Mouse (Mus musculus) liver, embryonic 15.5 days (tissue): Measurements from ENCODE around the gene Senp7. TPM values are rescaled to one million over a fixed set of nuclear protein-coding genes. Genes with fewer than 3 reads are reported as not detected.
"Not testable (repeated sequence)": the region's sequence is repeated elsewhere in the genome, so short reads cannot be mapped to it uniquely, and the experiment has no call there.

Source experiments
- ATAC-seq: fragments of 200-750 bp; cut with Nextera tagmentation; 2 replicates; pipeline ENCODE4 v1.8.0; 2017; ENCODE audit warnings: moderate number of reproducible peaks, mild to moderate bottlenecking, moderate library complexity; ENCODE audit not compliant: insufficient read depth
- H3K27ac ChIP-seq: fragments of 300-500 bp; sonication (generic); replicated peaks from 2 replicates; pipeline ENCODE4 v1.5.1; 2015; ENCODE audit warnings: mild to moderate bottlenecking, inconsistent platforms
- H3K27me3 ChIP-seq: fragments of 300-500 bp; sonication (generic); 2 replicates; pipeline ENCODE4 v1.6.1; 2015; ENCODE audit warnings: mild to moderate bottlenecking, inconsistent platforms
- H3K36me3 ChIP-seq: fragments of 300-500 bp; sonication (generic); replicated peaks from 2 replicates; pipeline ENCODE4 v1.6.1; 2015; ENCODE audit warnings: moderate library complexity, mild to moderate bottlenecking, inconsistent platforms
- H3K4me1 ChIP-seq: fragments of 300-500 bp; sonication (generic); replicated peaks from 2 replicates; pipeline ENCODE4 v1.6.1; 2015; ENCODE audit warnings: inconsistent platforms
- H3K4me2 ChIP-seq: fragments of 300-500 bp; sonication (generic); 2 replicates; pipeline ENCODE4 v1.6.1; 2015; ENCODE audit warnings: moderate library complexity, mild to moderate bottlenecking, inconsistent platforms
- H3K4me3 ChIP-seq: fragments of 300-500 bp; sonication (generic); replicated peaks from 2 replicates; pipeline ENCODE4 v1.5.1; 2015; ENCODE audit warnings: mild to moderate bottlenecking, inconsistent platforms
- H3K9ac ChIP-seq: fragments of 300-500 bp; sonication (generic); 2 replicates; pipeline ENCODE4 v1.6.1; 2015; ENCODE audit warnings: moderate library complexity, mild to moderate bottlenecking, inconsistent platforms
- H3K9me3 ChIP-seq: fragments of 300-500 bp; sonication (generic); replicated peaks from 2 replicates; pipeline ENCODE4 v1.6.1; 2016; ENCODE audit warnings: inconsistent platforms
- WGBS: fragments of 180-500 bp; shearing (Covaris S2); methylation state at CpG from one replicate; pipeline ENCODE4 v1.1.7; 2015; ENCODE audit warnings: mixed read lengths; ENCODE audit not compliant: insufficient replicate concordance; 5-methylcytosine and 5-hydroxymethylcytosine counted together
- polyA plus RNA-seq: library from polyadenylated mRNA; unstranded; fragments of >200 nt; fragmentation: Nextera tagmentation; extraction: Ambion mirVana; gene quantifications from 2 replicates; pipeline ENCODE4 v1.2.1, GENCODE M21; 2015

The Senp7 gene
- polyA plus RNA-seq, 1 experiment from 2014 or later: 18.9 TPM

GRCm38 (mm10) chr16:56068523-56069070, 20.5 kb downstream of the Senp7 start:
- ATAC-seq: no peak
- no peaks in the 10 kb centered on the region for H3K36me3 ChIP-seq
- no peak overlapping the region for H3K4me2 ChIP-seq
- no peaks in the 10 kb centered on the region for H3K9me3 ChIP-seq
- no peak overlapping the region for H3K9ac ChIP-seq
- no peaks in the 10 kb centered on the region for H3K27me3 ChIP-seq
- peak overlapping the region; percentile 61 for H3K27ac ChIP-seq
- no peak overlapping the region for H3K4me3 ChIP-seq
- 82% methylated on average over 6 of the region's 6 CpGs for WGBS
- H3K4me1 ChIP-seq: peaks cover 66% of the 10 kb centered on the region

- Histone ChIP-seq H3K4me3 (peak overlapping the region; percentile 46), H3K9ac (peak overlapping the region; percentile 64)
- WGBS: 13% methylated on average over 5 of the region's 5 CpGs
Measured at GRCm38 (mm10) chr16:56071317-56072232, 23.4 kb downstream of the Senp7 start.

GRCm38 (mm10) chr16:56072533-56072932, 24.4 kb downstream of the Senp7 start:
- Histone ChIP-seq H3K4me3 (no peak overlapping the region), H3K27ac (peak overlapping the region; percentile 99), H3K36me3 (no peaks in the 10 kb centered on the region), H3K9me3 (no peaks in the 10 kb centered on the region), H3K27me3 (no peaks in the 10 kb centered on the region), H3K9ac (peak overlapping the region; percentile 26; the same call in 1 of the 2 replicates), H3K4me1 (peaks cover 77% of the 10 kb centered on the region), H3K4me2 (peak overlapping the region; percentile 74)
- WGBS: 75% methylated on average over 6 of the region's 6 CpGs
- no peak for ATAC-seq

More at GRCm38 (mm10) chr16:56071317-56072232, 23.4 kb downstream of the Senp7 start:
- Histone ChIP-seq H3K4me2 (peak overlapping the region; percentile 74), H3K9me3 (no peaks in the 10 kb centered on the region), H3K36me3 (no peaks in the 10 kb centered on the region), H3K27me3 (no peaks in the 10 kb centered on the region), H3K4me1 (peaks cover 73% of the 10 kb centered on the region), H3K27ac (peak overlapping the region; percentile 99)
- peak; percentile 90 for ATAC-seq

- H3K36me3 ChIP-seq, H3K9me3 ChIP-seq, ATAC-seq, H3K4me3 ChIP-seq, H3K9ac ChIP-seq, H3K27me3 ChIP-seq: not testable (repeated sequence)
- WGBS: 90% methylated on average over 6 of the region's 6 CpGs
- Histone ChIP-seq H3K27ac (peak overlapping the region; percentile 99), H3K4me1 (peaks cover 71% of the 10 kb centered on the region), H3K4me2 (peak overlapping the region; percentile 74; the same call in 1 of the 2 replicates)
Measured at GRCm38 (mm10) chr16:56073150-56073549, 25.0 kb downstream of the Senp7 start.

GRCm38 (mm10) chr16:56074122-56074521, 26.0 kb downstream of the Senp7 start:
- H3K9ac ChIP-seq: peak overlapping the region; percentile 95; the same call in 1 of the 2 replicates
- no peak overlapping the region for H3K4me3 ChIP-seq
- H3K27ac ChIP-seq: peak overlapping the region; percentile 99
- ATAC-seq: 0 out of 2 replicates have a peak, but pooled peaks have one; percentile 3
- H3K4me1 ChIP-seq: peaks cover 61% of the 10 kb centered on the region
- H3K36me3 ChIP-seq: peaks cover 5% of the 10 kb centered on the region; the same call in 1 of the 2 replicates
- no peaks in the 10 kb centered on the region for H3K27me3 ChIP-seq
- H3K9me3 ChIP-seq: no peaks in the 10 kb centered on the region
- WGBS: 30% methylated on average over 1 of the region's 1 CpGs
- peak overlapping the region; percentile 68 for H3K4me2 ChIP-seq

- H3K9me3 ChIP-seq: no peaks in the 10 kb centered on the region
- H3K4me1 ChIP-seq: peaks cover 58% of the 10 kb centered on the region
- peak overlapping the region; percentile 99 for H3K27ac ChIP-seq
Measured at GRCm38 (mm10) chr16:56074565-56074964, 26.4 kb downstream of the Senp7 start.

GRCm38 (mm10) chr16:56075222-56076111, 27.3 kb downstream of the Senp7 start:
- Histone ChIP-seq H3K9me3 (no peaks in the 10 kb centered on the region), H3K4me3 (peak overlapping the region; percentile 94), H3K36me3 (peaks cover 5% of the 10 kb centered on the region; the same call in 1 of the 2 replicates), H3K4me1 (peaks cover 52% of the 10 kb centered on the region), H3K9ac (peak overlapping the region; percentile 95), H3K4me2 (peak overlapping the region; percentile 68), H3K27ac (peak overlapping the region; percentile 99), H3K27me3 (no peaks in the 10 kb centered on the region)
- peak; percentile 51 for ATAC-seq
- WGBS: under 1% methylated on average over 55 of the region's 66 CpGs

More at GRCm38 (mm10) chr16:56074565-56074964, 26.4 kb downstream of the Senp7 start:
- ATAC-seq: no peak
- Histone ChIP-seq H3K36me3 (peaks cover 5% of the 10 kb centered on the region; the same call in 1 of the 2 replicates), H3K27me3 (no peaks in the 10 kb centered on the region), H3K9ac (peak overlapping the region; percentile 95), H3K4me3 (peak overlapping the region; percentile 94), H3K4me2 (peak overlapping the region; percentile 68)
- 39% methylated on average over 5 of the region's 5 CpGs for WGBS

- Histone ChIP-seq H3K4me2 (peak overlapping the region; percentile 68), H3K4me1 (peaks cover 44% of the 10 kb centered on the region), H3K36me3 (peaks cover 5% of the 10 kb centered on the region; the same call in 1 of the 2 replicates), H3K9me3 (no peaks in the 10 kb centered on the region), H3K4me3 (peak overlapping the region; percentile 94), H3K27me3 (no peaks in the 10 kb centered on the region), H3K9ac (peak overlapping the region; percentile 95), H3K27ac (peak overlapping the region; percentile 99)
- 10% methylated on average over 11 of the region's 11 CpGs for WGBS
- no peak for ATAC-seq
Measured at GRCm38 (mm10) chr16:56076121-56076869, 28.2 kb downstream of the Senp7 start.

- H3K36me3 ChIP-seq: peaks cover 17% of the 10 kb centered on the region; the same call in 1 of the 2 replicates
- H3K27me3 ChIP-seq: no peaks in the 10 kb centered on the region
- no peak overlapping the region for H3K27ac ChIP-seq
- H3K9me3 ChIP-seq: no peaks in the 10 kb centered on the region
- no peak overlapping the region for H3K4me2 ChIP-seq
- H3K4me1 ChIP-seq: peaks cover 16% of the 10 kb centered on the region
- 70% methylated on average over 1 of the region's 1 CpGs for WGBS
- ATAC-seq: no peak
- no peak overlapping the region for H3K4me3 ChIP-seq
- no peak overlapping the region for H3K9ac ChIP-seq
Measured at GRCm38 (mm10) chr16:56079419-56079818, 31.3 kb downstream of the Senp7 start.

- H3K4me1 ChIP-seq: peaks cover 5% of the 10 kb centered on the region
- H3K4me2 ChIP-seq: no peak overlapping the region
- no peaks in the 10 kb centered on the region for H3K27me3 ChIP-seq
- H3K4me3 ChIP-seq: no peak overlapping the region
- ATAC-seq: no peak
- H3K27ac ChIP-seq: no peak overlapping the region
- no peaks in the 10 kb centered on the region for H3K9me3 ChIP-seq
- peaks cover 28% of the 10 kb centered on the region for H3K36me3 ChIP-seq
- H3K9ac ChIP-seq: no peak overlapping the region
- 64% methylated on average over 4 of the region's 4 CpGs for WGBS
Measured at GRCm38 (mm10) chr16:56081691-56082090, 33.6 kb downstream of the Senp7 start.
